In the genomic region with DNA sequence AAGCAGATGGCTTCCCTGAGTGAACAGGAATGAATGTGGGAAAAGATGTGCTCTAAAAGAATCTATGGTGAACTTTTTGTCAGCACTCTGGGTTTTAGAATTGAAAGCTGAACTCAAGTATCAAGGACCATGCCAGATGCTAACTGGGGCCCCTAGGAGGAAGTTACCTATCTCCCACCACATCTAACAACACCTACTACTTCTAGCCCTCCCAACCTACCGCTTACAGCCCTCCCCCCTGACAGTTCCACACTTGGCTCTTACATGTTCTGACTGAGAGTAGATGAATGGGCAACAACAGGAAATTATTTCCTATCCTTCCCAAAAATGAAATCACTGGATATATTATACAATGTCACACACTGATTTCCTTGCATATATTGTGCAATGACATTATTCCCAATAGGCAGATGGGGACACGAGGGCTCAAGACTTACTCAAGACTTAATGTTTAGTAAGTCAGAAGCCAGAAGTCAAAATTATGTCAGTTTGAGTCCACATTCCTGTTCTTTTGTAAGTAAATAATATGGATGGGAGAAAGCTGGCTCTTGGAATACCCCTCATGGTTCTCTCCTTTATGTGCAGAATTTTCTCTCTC, we compare ENCODE assay signal across 28 mouse cellular contexts.
DNase-seq lines count a peak whose midpoint lies in the region; TF ChIP-seq lines count a peak whose summit lies in the region.
"Had no signal": no experiment of that assay in that cellular context is flagged by ENCODE, and none has a peak within 500 bp of the region (broad histone marks: within the 10 kb centered on the region; RNA-seq: fewer than 3 reads in every experiment).

No protein-coding gene starts in this region.

- no peaks in the 10 kb centered on the region for H3K4me1 ChIP-seq in brown adipose tissue, adult 24 weeks (ENCODE audit: control insufficient read depth, insufficient read depth, insufficient read length, low read length)
- no peaks in the 10 kb centered on the region for H3K4me1 ChIP-seq in lung, adult 2 months (ENCODE audit: control insufficient read depth, insufficient read depth, low read length)
- H3K4me1 ChIP-seq: embryonic facial prominence, embryonic 12.5 days; hindbrain, embryonic 12.5 days; limb, embryonic 12.5 days; liver, embryonic 15.5 days; lung, embryonic 15.5 days; megakaryocyte, embryonic 14.5 days; midbrain, embryonic 12.5 days; stomach, embryonic 15.5 days had no signal

- DNase-seq in adrenal gland, postnatal 10 days, result peak; percentile 8
- no peak for DNase-seq in adrenal gland, postnatal 36 days
- peak; percentile 82 for DNase-seq in thymus, postnatal 0 days (ENCODE audit: low spot score)
- DNase-seq in thymus, postnatal 4 days, result peak; percentile 47
- no peak for DNase-seq in right cerebral cortex, adult 2 months (ENCODE audit: low spot score in 2 of 2)
- DNase-seq in cerebellum, adult 18-20 months, result no peak
- DNase-seq in lung, adult 2 months, result no peak
- DNase-seq: adrenal gland, postnatal 25 days; cerebellum, adult 9-10 months; embryo, embryonic 11 days; gastrocnemius, postnatal 14 days; heart, adult 11 months; heart, postnatal 36 days; kidney, adult 9 months; kidney, postnatal 14 days; lung, postnatal 4 days; right cerebral cortex, postnatal 25 days had no signal

- TF ChIP-seq CTCF in lung, adult 2 months (IDR thresholded peaks at IDR 0.05; ENCODE audit: insufficient read depth, low read length), result no peak

- WGBS in lung, adult 2 months, result 58% methylated on average over 2 of the region's 2 CpGs

- no peak for TF ChIP-seq POLR2A in lung, adult 2 months (IDR thresholded peaks at IDR 0.05; ENCODE audit: borderline replicate concordance, extremely low read depth, low read depth, low read length)

- no peak overlapping the region for H3K4me3 ChIP-seq in brown adipose tissue, adult 24 weeks (ENCODE audit: insufficient read depth, low read depth, low read length)
- H3K4me3 ChIP-seq in lung, adult 2 months (replicated peaks; ENCODE audit: extremely low read depth, low read depth, low read length), result no peak overlapping the region
- H3K4me3 ChIP-seq: embryonic facial prominence, embryonic 12.5 days; hindbrain, embryonic 12.5 days; left cerebral cortex, adult 2 months; limb, embryonic 12.5 days; liver, embryonic 15.5 days; lung, embryonic 15.5 days; megakaryocyte, embryonic 14.5 days; midbrain, embryonic 12.5 days; stomach, embryonic 15.5 days had no signal

- H3K27ac ChIP-seq in brown adipose tissue, adult 24 weeks (replicated peaks; ENCODE audit: low read depth, low read length), result peak overlapping the region; percentile 66; the same call in 1 of the 2 replicates
- H3K27ac ChIP-seq: embryonic facial prominence, embryonic 12.5 days; hindbrain, embryonic 12.5 days; hindbrain, postnatal 0 days; left cerebral cortex, adult 2 months; limb, embryonic 12.5 days; liver, embryonic 15.5 days; lung, embryonic 15.5 days; midbrain, embryonic 12.5 days; stomach, embryonic 15.5 days had no signal

Comparison
In these comparisons a context has a peak if more than half of its experiments do, and no peak if none do; other contexts are left out.
1. DNase-seq: peak in adrenal gland, postnatal 10 days (single experiment), thymus, postnatal 0 days (single experiment) and thymus, postnatal 4 days (single experiment); none in adrenal gland, postnatal 36 days (0 of 2), right cerebral cortex, adult 2 months (0 of 2), cerebellum, adult 18-20 months (0 of 2) and lung, adult 2 months (single experiment).